In genomic region chr14:21610224-21610623, GRCm38 (mm10) we compare ENCODE assay signal across 8 mouse cellular contexts.
DNase-seq lines count a peak whose midpoint lies in the region; ATAC-seq and TF ChIP-seq lines count a peak whose summit lies in the region.

No protein-coding gene starts in this region.

- no peak overlapping the region for H3K9ac ChIP-seq in kidney, embryonic 14.5 days (ENCODE audit: low read depth, low read length)
- no peak overlapping the region for H3K9ac ChIP-seq in forebrain, embryonic 14.5 days (ENCODE audit: low read length)
- H3K9ac ChIP-seq in limb, embryonic 13.5 days, result no peak overlapping the region

- peak; percentile 75; the same call in 1 of the 2 replicates for ATAC-seq in kidney, embryonic 14.5 days (ENCODE audit: low FRiP score, low TSS enrichment)
- peak; percentile 84 for ATAC-seq in CD4-positive, CD25-positive, alpha-beta regulatory T cell, adult 4 months
- ATAC-seq in forebrain, embryonic 14.5 days, result peak; percentile 77
- 0 out of 2 replicates have a peak, but pooled peaks have one; percentile 64 for ATAC-seq in limb, embryonic 13.5 days (ENCODE audit: low FRiP score, low read depth)

- H3K4me3 ChIP-seq in kidney, embryonic 14.5 days (ENCODE audit: low read length), result no peak overlapping the region
- H3K4me3 ChIP-seq in forebrain, embryonic 14.5 days (ENCODE audit: low read depth, low read length), result no peak overlapping the region
- H3K4me3 ChIP-seq in limb, embryonic 13.5 days, result no peak overlapping the region

- H3K27ac ChIP-seq in kidney, embryonic 14.5 days (ENCODE audit: low read depth, low read length), result no peak overlapping the region
- H3K27ac ChIP-seq in forebrain, embryonic 14.5 days (ENCODE audit: low read depth, low read length), result peak overlapping the region; percentile 71; the same call in 1 of the 2 replicates
- H3K27ac ChIP-seq in limb, embryonic 13.5 days, result no peak overlapping the region

- DNase-seq in kidney, postnatal 4 days, result no peak
- peak; percentile 90 for DNase-seq in brain, embryonic 14.5 days (ENCODE audit: low read depth)
- peak; percentile 90 for DNase-seq in forebrain, embryonic 14.5 days (ENCODE audit: low spot score)
- DNase-seq in retina, postnatal 1 day, result peak; percentile 82
- no peak for DNase-seq in frontal cortex, postnatal 14 days (ENCODE audit: low spot score in 2 of 2)

- no peaks in the 10 kb centered on the region; the same call in 1 of the 2 replicates for H3K36me3 ChIP-seq in kidney, embryonic 14.5 days (ENCODE audit: control insufficient read depth, insufficient read depth, low read length)
- peaks cover 12% of the 10 kb centered on the region; the same call in 1 of the 2 replicates for H3K36me3 ChIP-seq in forebrain, embryonic 14.5 days (ENCODE audit: control insufficient read depth, insufficient read depth, low read length)
- peaks cover 18% of the 10 kb centered on the region for H3K36me3 ChIP-seq in limb, embryonic 13.5 days

- no peaks in the 10 kb centered on the region for H3K27me3 ChIP-seq in kidney, embryonic 14.5 days (ENCODE audit: control insufficient read depth, insufficient read depth, low read length)
- no peaks in the 10 kb centered on the region for H3K27me3 ChIP-seq in forebrain, embryonic 14.5 days (replicated peaks; ENCODE audit: control insufficient read depth, insufficient read depth, low read length)
- H3K27me3 ChIP-seq in limb, embryonic 13.5 days, result no peaks in the 10 kb centered on the region

- no peaks in the 10 kb centered on the region for H3K9me3 ChIP-seq in kidney, embryonic 14.5 days (ENCODE audit: control insufficient read depth, low read length)
- H3K9me3 ChIP-seq in forebrain, embryonic 14.5 days (replicated peaks; ENCODE audit: control insufficient read depth, low read length), result no peaks in the 10 kb centered on the region
- H3K9me3 ChIP-seq in limb, embryonic 13.5 days, result no peaks in the 10 kb centered on the region

- TF ChIP-seq CTCF in brain, embryonic 14.5 days (IDR thresholded peaks at IDR 0.05; ENCODE audit: borderline replicate concordance, extremely low read depth, insufficient read depth, insufficient read length), result peak; percentile 52; the same call in 1 of the 2 replicates

- no peak for TF ChIP-seq POLR2A in brain, embryonic 14.5 days (IDR thresholded peaks at IDR 0.05; ENCODE audit: borderline replicate concordance, extremely low read depth, insufficient read depth, insufficient read length, poor library complexity, severe bottlenecking)

- no peak overlapping the region for H3K4me2 ChIP-seq in kidney, embryonic 14.5 days (replicated peaks; ENCODE audit: low read depth, low read length)
- H3K4me2 ChIP-seq in forebrain, embryonic 14.5 days (ENCODE audit: low read length), result no peak overlapping the region
- no peak overlapping the region for H3K4me2 ChIP-seq in limb, embryonic 13.5 days (replicated peaks)

- peaks cover 11% of the 10 kb centered on the region for H3K4me1 ChIP-seq in kidney, embryonic 14.5 days (ENCODE audit: control insufficient read depth, insufficient read depth, low read length)
- peaks cover 27% of the 10 kb centered on the region for H3K4me1 ChIP-seq in forebrain, embryonic 14.5 days (ENCODE audit: control insufficient read depth, insufficient read depth, low read length)
- peaks cover 54% of the 10 kb centered on the region for H3K4me1 ChIP-seq in limb, embryonic 13.5 days

- WGBS in kidney, embryonic 14.5 days, result 17% methylated on average over 3 of the region's 3 CpGs
- WGBS in forebrain, embryonic 14.5 days, result 8% methylated on average over 3 of the region's 3 CpGs
- WGBS in limb, embryonic 13.5 days, result 8% methylated on average over 3 of the region's 3 CpGs

Comparison
In these comparisons a context has a peak if more than half of its experiments do, and no peak if none do; other contexts are left out.
1. DNase-seq: peak in brain, embryonic 14.5 days (single experiment), forebrain, embryonic 14.5 days (single experiment) and retina, postnatal 1 day (single experiment); none in kidney, postnatal 4 days (0 of 2) and frontal cortex, postnatal 14 days (0 of 2).
2. Peak in every context shown above with its lines, with median percentiles within 50 percentile points of each other: ATAC-seq.